Mouse (Mus musculus): ENCODE results near the gene Tie1. TPM values are rescaled to one million over a fixed set of nuclear protein-coding genes. Genes with fewer than 3 reads are reported as not detected.

Gene Tie1
- polyA plus RNA-seq, 1 experiment, result 32.0 TPM

GRCm38 (mm10) chr4:118490461-118490860 lies 600 bp upstream of the Tie1 start:
- TF ChIP-seq FLI1 (IDR thresholded peaks at IDR 0.05; ENCODE audit: low read length) (no peak), GATA1 (IDR thresholded peaks at IDR 0.05; ENCODE audit: borderline replicate concordance, low read length) (no peak)
- Histone ChIP-seq H3K4me1 (peaks cover 46% of the 10 kb centered on the region), H3K36me3 (replicated peaks; ENCODE audit: low read length) (peaks cover 49% of the 10 kb centered on the region), H3K9me3 (no peaks in the 10 kb centered on the region), H3K27me3 (replicated peaks) (no peaks in the 10 kb centered on the region), H3K4me3 (replicated peaks) (no peak overlapping the region)

GRCm38 (mm10) chr4:118476773-118477530 lies 12.9 kb downstream of the Tie1 start:
- Histone ChIP-seq H3K4me1 (peaks cover 95% of the 10 kb centered on the region), H3K4me3 (replicated peaks) (peak overlapping the region; percentile 38), H3K27me3 (replicated peaks) (no peaks in the 10 kb centered on the region), H3K36me3 (replicated peaks; ENCODE audit: low read length) (peaks cover 100% of the 10 kb centered on the region), H3K9me3 (no peaks in the 10 kb centered on the region)
- TF ChIP-seq GATA1 (IDR thresholded peaks at IDR 0.05; ENCODE audit: borderline replicate concordance, low read length) (no peak), FLI1 (IDR thresholded peaks at IDR 0.05; ENCODE audit: low read length) (no peak)

GRCm38 (mm10) chr4:118472687-118473086 lies 17.2 kb downstream of the Tie1 start:
- no peak overlapping the region for H3K4me3 ChIP-seq (replicated peaks)
- H3K9me3 ChIP-seq, result no peaks in the 10 kb centered on the region
- TF ChIP-seq FLI1 (IDR thresholded peaks at IDR 0.05; ENCODE audit: low read length) (no peak), GATA1 (IDR thresholded peaks at IDR 0.05; ENCODE audit: borderline replicate concordance, low read length) (no peak)
- peaks cover 97% of the 10 kb centered on the region for H3K36me3 ChIP-seq (replicated peaks; ENCODE audit: low read length)
- H3K4me1 ChIP-seq, result peaks cover 98% of the 10 kb centered on the region
- no peaks in the 10 kb centered on the region for H3K27me3 ChIP-seq (replicated peaks)

GRCm38 (mm10) chr4:118471281-118471680 lies 18.6 kb downstream of the Tie1 start:
- TF ChIP-seq GATA1 (IDR thresholded peaks at IDR 0.05; ENCODE audit: borderline replicate concordance, low read length) (no peak), FLI1 (IDR thresholded peaks at IDR 0.05; ENCODE audit: low read length) (no peak)
- Histone ChIP-seq H3K4me1 (peaks cover 98% of the 10 kb centered on the region), H3K4me3 (replicated peaks) (no peak overlapping the region), H3K27me3 (replicated peaks) (no peaks in the 10 kb centered on the region), H3K9me3 (no peaks in the 10 kb centered on the region), H3K36me3 (replicated peaks; ENCODE audit: low read length) (peaks cover 95% of the 10 kb centered on the region)

- no peaks in the 10 kb centered on the region for H3K9me3 ChIP-seq
- no peaks in the 10 kb centered on the region for H3K27me3 ChIP-seq (replicated peaks)
- TF ChIP-seq FLI1 (IDR thresholded peaks at IDR 0.05; ENCODE audit: low read length) (no peak), GATA1 (IDR thresholded peaks at IDR 0.05; ENCODE audit: borderline replicate concordance, low read length) (no peak)
- H3K4me1 ChIP-seq, result peaks cover 100% of the 10 kb centered on the region
- peaks cover 86% of the 10 kb centered on the region for H3K36me3 ChIP-seq (replicated peaks; ENCODE audit: low read length)
- H3K4me3 ChIP-seq (replicated peaks), result peak overlapping the region; percentile 88
Measured at GRCm38 (mm10) chr4:118465697-118466163, 24.1 kb downstream of the Tie1 start.

- Histone ChIP-seq H3K36me3 (replicated peaks; ENCODE audit: low read length) (peaks cover 80% of the 10 kb centered on the region), H3K9me3 (no peaks in the 10 kb centered on the region), H3K4me3 (replicated peaks) (peak overlapping the region; percentile 88), H3K27me3 (replicated peaks) (no peaks in the 10 kb centered on the region), H3K4me1 (peaks cover 93% of the 10 kb centered on the region)
- TF ChIP-seq FLI1 (IDR thresholded peaks at IDR 0.05; ENCODE audit: low read length) (no peak), GATA1 (IDR thresholded peaks at IDR 0.05; ENCODE audit: borderline replicate concordance, low read length) (no peak)
Measured at GRCm38 (mm10) chr4:118464956-118465355, 24.9 kb downstream of the Tie1 start.

GRCm38 (mm10) chr4:118457345-118457975 lies 32.4 kb downstream of the Tie1 start, which contains the start of gene Mpl:
TSS of gene Mpl (minus strand) at chr4:118457513.
- H3K4me3 ChIP-seq (replicated peaks), result peak within 1 kb of the TSS; percentile 95
- no peaks in the 10 kb centered on the region for H3K27me3 ChIP-seq (replicated peaks)
- peaks cover 91% of the 10 kb centered on the region for H3K4me1 ChIP-seq
- peaks cover 57% of the 10 kb centered on the region for H3K36me3 ChIP-seq (replicated peaks; ENCODE audit: low read length)
- no peaks in the 10 kb centered on the region for H3K9me3 ChIP-seq
- TF ChIP-seq FLI1 (IDR thresholded peaks at IDR 0.05; ENCODE audit: low read length) (no peak), GATA1 (IDR thresholded peaks at IDR 0.05; ENCODE audit: borderline replicate concordance, low read length) (no peak)

GRCm38 (mm10) chr4:118446415-118447153 lies 43.3 kb downstream of the Tie1 start:
- Histone ChIP-seq H3K9me3 (no peaks in the 10 kb centered on the region), H3K4me1 (peaks cover 78% of the 10 kb centered on the region), H3K4me3 (replicated peaks) (no peak overlapping the region), H3K36me3 (replicated peaks; ENCODE audit: low read length) (peaks cover 95% of the 10 kb centered on the region), H3K27me3 (replicated peaks) (no peaks in the 10 kb centered on the region)
- no peak for TF ChIP-seq FLI1 (IDR thresholded peaks at IDR 0.05; ENCODE audit: low read length)
- TF ChIP-seq GATA1 (IDR thresholded peaks at IDR 0.05; ENCODE audit: borderline replicate concordance, low read length), result no peak

- no peak overlapping the region for H3K4me3 ChIP-seq (replicated peaks)
- H3K27me3 ChIP-seq (replicated peaks), result no peaks in the 10 kb centered on the region
- TF ChIP-seq GATA1 (IDR thresholded peaks at IDR 0.05; ENCODE audit: borderline replicate concordance, low read length) (no peak), FLI1 (IDR thresholded peaks at IDR 0.05; ENCODE audit: low read length) (no peak)
- H3K36me3 ChIP-seq (replicated peaks; ENCODE audit: low read length), result peaks cover 95% of the 10 kb centered on the region
- peaks cover 81% of the 10 kb centered on the region for H3K4me1 ChIP-seq
- no peaks in the 10 kb centered on the region for H3K9me3 ChIP-seq
Measured at GRCm38 (mm10) chr4:118445781-118446414, 44.0 kb downstream of the Tie1 start.

All from megakaryocyte, embryonic 14.5 days (primary cell).